Mouse (Mus musculus): ENCODE results near the gene Ttc23. TPM values are rescaled to one million over a fixed set of nuclear protein-coding genes. Genes with fewer than 3 reads are reported as not detected.

The Ttc23 gene
- polyA plus RNA-seq, 1 experiment from 2014 or later = 11.7 TPM

DNA sequence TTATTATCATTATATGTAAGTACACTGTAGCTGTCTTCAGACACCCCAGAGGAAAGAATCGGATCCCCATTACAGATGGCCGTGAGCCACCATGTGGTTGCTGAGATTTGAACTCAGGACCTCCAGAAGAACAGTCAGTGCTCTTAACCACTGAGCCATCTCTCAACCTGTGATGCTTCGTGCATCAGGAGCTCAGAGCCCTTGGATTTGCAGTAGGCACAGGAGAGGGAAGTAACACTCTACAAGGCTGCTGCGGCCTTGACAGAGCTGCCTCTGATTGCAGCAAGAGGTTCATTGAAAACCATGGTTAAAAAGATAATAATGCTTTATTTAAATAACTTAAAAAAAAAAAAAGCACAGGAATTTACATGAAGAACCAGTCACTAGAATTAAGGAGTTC lies 1.2 kb downstream of the Ttc23 start:
- WGBS = 75% methylated on average over 4 of the region's 4 CpGs
- H3K9me3 ChIP-seq = no peaks in the 10 kb centered on the region
- peak overlapping the region; percentile 50 for H3K4me2 ChIP-seq
- no peak overlapping the region for H3K27ac ChIP-seq (replicated peaks)
- H3K36me3 ChIP-seq = no peaks in the 10 kb centered on the region
- ATAC-seq (ENCODE audit: low read depth) = no peak
- peaks cover 51% of the 10 kb centered on the region for H3K4me1 ChIP-seq (replicated peaks)
- H3K9ac ChIP-seq = no peak overlapping the region
- H3K4me3 ChIP-seq = peak overlapping the region; percentile 39
- H3K27me3 ChIP-seq = no peaks in the 10 kb centered on the region

DNA sequence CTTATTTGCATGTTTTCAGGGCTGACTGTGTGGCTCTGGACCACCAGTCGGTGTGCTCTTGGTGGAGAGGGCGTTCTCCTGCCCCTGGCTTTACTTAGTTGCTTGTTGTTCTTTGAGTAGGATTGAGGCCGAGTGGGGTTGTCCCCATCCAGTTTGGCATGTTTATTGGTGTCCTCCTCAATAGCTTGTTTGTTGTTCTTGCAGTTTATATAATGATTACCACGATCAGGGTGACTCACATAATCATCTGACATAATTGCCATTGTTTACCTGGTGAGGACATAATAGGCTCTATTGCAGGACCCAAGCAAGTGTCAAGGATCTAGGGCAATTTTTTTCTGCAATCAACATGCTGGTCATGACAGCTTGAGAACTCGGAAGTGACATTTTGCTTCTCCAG lies 5.0 kb downstream of the Ttc23 start:
- no peak overlapping the region for H3K4me3 ChIP-seq
- H3K9me3 ChIP-seq = no peaks in the 10 kb centered on the region
- WGBS = 38% methylated on average over 5 of the region's 5 CpGs
- no peak overlapping the region for H3K27ac ChIP-seq (replicated peaks)
- ATAC-seq (ENCODE audit: low read depth) = no peak
- no peak overlapping the region for H3K4me2 ChIP-seq
- H3K4me1 ChIP-seq (replicated peaks) = peaks cover 39% of the 10 kb centered on the region
- H3K9ac ChIP-seq = no peak overlapping the region
- H3K27me3 ChIP-seq = no peaks in the 10 kb centered on the region
- no peaks in the 10 kb centered on the region for H3K36me3 ChIP-seq

DNA sequence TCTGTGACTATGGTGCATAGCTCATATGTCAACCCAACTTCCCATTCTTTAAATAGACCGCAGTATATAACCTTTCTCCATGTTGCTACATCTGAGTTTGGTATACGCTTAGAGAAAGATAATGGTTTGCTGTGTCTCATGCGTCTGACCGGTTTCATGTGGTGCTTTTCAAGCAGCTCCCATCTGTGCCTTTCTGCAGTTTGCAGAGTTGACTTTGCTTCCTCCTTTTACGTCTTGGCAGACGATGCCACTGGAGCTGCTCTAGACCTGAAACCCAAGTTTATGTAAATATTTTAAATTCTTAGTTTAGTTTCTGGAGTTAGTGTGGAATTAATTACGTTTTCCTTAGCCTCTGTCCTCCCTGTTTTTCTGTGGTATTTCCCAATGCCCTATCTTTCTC lies 7.5 kb downstream of the Ttc23 start:
- Histone ChIP-seq H3K9ac (no peak overlapping the region), H3K9me3 (no peaks in the 10 kb centered on the region), H3K4me2 (no peak overlapping the region), H3K27me3 (no peaks in the 10 kb centered on the region), H3K4me3 (no peak overlapping the region), H3K36me3 (no peaks in the 10 kb centered on the region), H3K4me1 (replicated peaks) (peaks cover 25% of the 10 kb centered on the region), H3K27ac (replicated peaks) (no peak overlapping the region)
- no peak for ATAC-seq (ENCODE audit: low read depth)
- 93% methylated on average over 7 of the region's 7 CpGs for WGBS

DNA sequence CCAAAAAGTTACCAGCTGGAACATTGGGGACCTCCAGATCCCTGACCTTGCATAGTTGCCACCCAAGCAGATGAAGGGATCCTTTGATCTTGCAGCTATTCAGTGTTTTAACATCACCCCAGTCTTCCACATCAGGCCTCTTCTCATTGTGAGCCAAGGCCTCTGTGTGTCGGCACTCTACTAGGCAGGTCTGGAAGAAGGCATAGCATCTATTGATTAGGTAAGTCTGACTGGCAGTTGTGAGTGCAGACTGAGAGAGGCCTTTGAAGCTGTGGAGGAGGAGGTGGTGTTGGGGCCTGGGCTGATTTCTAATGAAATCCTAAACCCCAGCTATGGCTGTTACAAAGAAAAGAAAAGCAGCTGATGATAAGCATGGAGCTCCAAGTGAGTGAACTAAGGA lies 8.0 kb downstream of the Ttc23 start:
- no peak overlapping the region for H3K9ac ChIP-seq
- peaks cover 20% of the 10 kb centered on the region; the same call in 1 of the 2 replicates for H3K4me1 ChIP-seq (replicated peaks)
- no peaks in the 10 kb centered on the region for H3K9me3 ChIP-seq
- 16% methylated on average over 1 of the region's 1 CpGs for WGBS
- no peak overlapping the region for H3K4me3 ChIP-seq
- no peaks in the 10 kb centered on the region for H3K36me3 ChIP-seq
- no peaks in the 10 kb centered on the region for H3K27me3 ChIP-seq
- peak overlapping the region; percentile 4; the same call in 1 of the 2 replicates for H3K4me2 ChIP-seq
- no peak for ATAC-seq (ENCODE audit: low read depth)
- no peak overlapping the region for H3K27ac ChIP-seq (replicated peaks)

DNA sequence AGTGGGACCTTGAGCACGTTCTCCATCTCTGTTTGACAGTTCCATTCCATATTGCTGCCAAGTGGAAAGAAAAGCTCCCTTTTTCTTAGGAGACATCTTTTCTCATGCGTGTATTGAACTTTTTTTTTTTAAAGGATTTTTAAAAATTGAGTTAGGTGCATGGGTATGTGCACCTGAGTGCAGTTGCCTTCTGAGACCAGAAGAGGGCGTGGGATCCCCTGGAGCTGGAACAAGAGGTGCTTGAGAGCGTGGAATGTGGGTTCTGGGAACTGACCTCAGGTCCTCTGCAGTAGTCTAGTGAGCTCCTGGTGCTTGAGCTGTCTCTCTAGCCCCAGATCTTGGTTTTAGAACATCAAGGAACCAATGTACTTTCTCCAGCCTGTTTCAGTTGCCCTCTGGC lies 10.9 kb downstream of the Ttc23 start:
- WGBS = 89% methylated on average over 4 of the region's 4 CpGs
- Histone ChIP-seq H3K4me3 (no peak overlapping the region), H3K27ac (replicated peaks) (no peak overlapping the region), H3K9ac (no peak overlapping the region), H3K36me3 (no peaks in the 10 kb centered on the region), H3K27me3 (no peaks in the 10 kb centered on the region), H3K4me1 (replicated peaks) (0 out of 2 replicates have a peak, but pooled peaks cover 8% of the 10 kb centered on the region), H3K9me3 (no peaks in the 10 kb centered on the region), H3K4me2 (no peak overlapping the region)
- ATAC-seq (ENCODE audit: low read depth) = no peak

DNA sequence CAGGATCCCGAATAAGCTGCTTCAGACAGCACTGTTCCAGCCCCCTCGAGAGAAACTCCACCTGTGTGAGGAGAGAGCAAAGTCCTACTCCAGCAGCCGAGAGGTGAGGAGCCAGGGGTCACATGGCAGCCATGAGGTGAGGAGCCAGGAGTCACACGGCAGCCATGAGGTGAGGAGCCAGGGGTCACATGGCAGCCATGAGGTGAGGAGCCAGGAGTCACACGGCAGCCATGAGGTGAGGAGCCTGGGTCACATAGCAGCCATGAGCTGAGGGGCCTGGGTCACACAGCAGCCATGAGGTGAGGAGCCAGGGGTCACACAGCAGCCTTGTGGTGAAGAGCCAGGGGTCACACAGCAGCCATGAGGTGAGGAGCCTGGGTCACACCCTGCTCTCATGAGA lies 15.2 kb downstream of the Ttc23 start:
- Histone ChIP-seq H3K27me3 (no peaks in the 10 kb centered on the region), H3K9me3 (no peaks in the 10 kb centered on the region), H3K36me3 (peaks cover 4% of the 10 kb centered on the region; the same call in 1 of the 2 replicates), H3K4me3 (no peak overlapping the region), H3K4me1 (replicated peaks) (peaks cover 4% of the 10 kb centered on the region; the same call in 1 of the 2 replicates), H3K27ac (replicated peaks) (no peak overlapping the region), H3K9ac (no peak overlapping the region), H3K4me2 (no peak overlapping the region)
- 90% methylated on average over 5 of the region's 5 CpGs for WGBS
- no peak for ATAC-seq (ENCODE audit: low read depth)

DNA sequence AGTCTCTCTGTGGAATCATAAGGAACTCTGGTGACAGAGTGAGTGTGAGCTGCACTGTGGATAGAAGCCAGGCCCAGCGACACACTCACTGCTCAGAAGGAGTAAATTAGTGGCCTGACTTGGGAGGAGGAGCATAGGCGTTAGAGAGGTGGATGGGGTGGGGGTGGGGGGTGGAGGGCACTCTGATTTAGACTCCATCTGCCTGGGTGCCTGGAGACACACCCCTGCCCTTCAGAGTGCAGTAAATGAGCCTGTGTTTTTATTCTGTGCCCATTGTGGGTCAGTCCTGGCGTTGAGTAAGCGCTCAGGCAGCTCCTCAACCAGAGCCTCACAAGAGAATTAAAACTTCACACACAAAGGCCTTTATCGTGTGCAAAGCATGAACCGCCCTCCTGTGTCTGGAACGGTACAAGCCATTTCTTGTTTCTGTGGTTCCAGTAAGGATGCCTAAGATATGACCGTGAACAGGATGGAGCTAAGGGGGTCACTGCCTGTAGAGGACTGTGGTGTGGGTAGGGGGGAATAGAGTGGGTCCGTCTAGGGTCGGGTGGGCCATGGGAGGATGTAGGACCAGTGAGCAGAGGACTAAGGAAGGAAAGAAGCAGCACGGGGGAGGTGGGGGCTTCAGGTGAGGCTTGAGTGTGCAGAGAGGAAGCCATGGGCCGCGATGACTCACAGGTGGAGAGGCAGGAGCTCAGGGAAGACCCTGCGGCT lies 16.9 kb downstream of the Ttc23 start:
- Histone ChIP-seq H3K4me1 (replicated peaks) (peaks cover 4% of the 10 kb centered on the region; the same call in 1 of the 2 replicates), H3K36me3 (peaks cover 4% of the 10 kb centered on the region; the same call in 1 of the 2 replicates), H3K9me3 (no peaks in the 10 kb centered on the region), H3K27ac (replicated peaks) (no peak overlapping the region; the same call in 1 of the 2 replicates), H3K4me3 (no peak overlapping the region), H3K4me2 (no peak overlapping the region), H3K9ac (no peak overlapping the region), H3K27me3 (no peaks in the 10 kb centered on the region)
- no peak for ATAC-seq (ENCODE audit: low read depth)
- WGBS = 70% methylated on average over 14 of the region's 14 CpGs

DNA sequence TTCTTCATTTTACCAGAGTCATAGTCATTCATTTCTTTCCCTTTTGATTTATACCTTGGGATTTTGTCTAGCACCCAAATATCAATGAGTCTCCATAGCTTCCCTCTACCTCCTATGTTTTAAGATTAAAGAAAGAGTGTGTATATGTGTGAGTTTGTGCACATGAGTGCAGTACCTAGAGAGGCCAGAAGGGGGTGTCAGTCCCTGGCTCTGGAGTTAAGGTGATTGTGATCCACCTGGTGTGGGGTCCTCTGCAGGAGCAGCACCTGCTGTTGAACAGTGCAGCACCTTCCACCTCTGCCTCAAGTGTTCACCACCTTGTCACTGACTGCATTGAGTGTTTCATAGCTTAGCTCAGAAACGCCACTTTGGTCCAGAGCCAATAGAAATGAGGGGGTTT lies 23.8 kb downstream of the Ttc23 start:
- no peaks in the 10 kb centered on the region for H3K9me3 ChIP-seq
- no peaks in the 10 kb centered on the region for H3K4me1 ChIP-seq (replicated peaks)
- H3K4me2 ChIP-seq = no peak overlapping the region
- H3K4me3 ChIP-seq = no peak overlapping the region
- no peaks in the 10 kb centered on the region for H3K27me3 ChIP-seq
- 92% methylated on average over 1 of the region's 1 CpGs for WGBS
- no peak overlapping the region for H3K27ac ChIP-seq (replicated peaks)
- H3K9ac ChIP-seq = no peak overlapping the region
- peaks cover 13% of the 10 kb centered on the region; the same call in 1 of the 2 replicates for H3K36me3 ChIP-seq
- no peak for ATAC-seq (ENCODE audit: low read depth)

DNA sequence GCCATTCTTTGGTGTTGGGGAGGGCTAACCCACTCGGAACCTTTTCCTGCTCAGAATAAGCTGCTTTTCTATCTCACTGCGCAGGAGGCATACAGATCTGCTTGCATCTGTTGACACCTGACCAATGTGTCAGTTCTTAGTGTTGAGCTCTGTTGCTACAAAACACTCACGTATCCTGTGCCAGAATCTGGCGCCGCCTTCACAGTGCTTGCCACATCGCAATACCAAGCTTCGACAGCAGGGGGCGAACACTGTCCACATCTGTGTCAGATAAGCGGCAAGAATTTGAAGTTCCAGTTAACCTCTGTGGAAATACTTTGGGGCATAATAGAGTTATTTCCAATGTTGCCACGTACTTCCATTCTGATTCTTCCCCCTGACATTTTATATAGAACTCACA lies 25.4 kb downstream of the Ttc23 start:
- 11% methylated on average over 10 of the region's 10 CpGs for WGBS
- no peak overlapping the region for H3K9ac ChIP-seq
- no peak overlapping the region for H3K4me2 ChIP-seq
- H3K27ac ChIP-seq (replicated peaks) = no peak overlapping the region
- H3K27me3 ChIP-seq = no peaks in the 10 kb centered on the region
- H3K36me3 ChIP-seq = peaks cover 13% of the 10 kb centered on the region; the same call in 1 of the 2 replicates
- no peaks in the 10 kb centered on the region for H3K9me3 ChIP-seq
- H3K4me3 ChIP-seq = no peak overlapping the region
- 0 out of 2 replicates have a peak, but pooled peaks have one; percentile 50 for ATAC-seq (ENCODE audit: low read depth)
- no peaks in the 10 kb centered on the region for H3K4me1 ChIP-seq (replicated peaks)

DNA sequence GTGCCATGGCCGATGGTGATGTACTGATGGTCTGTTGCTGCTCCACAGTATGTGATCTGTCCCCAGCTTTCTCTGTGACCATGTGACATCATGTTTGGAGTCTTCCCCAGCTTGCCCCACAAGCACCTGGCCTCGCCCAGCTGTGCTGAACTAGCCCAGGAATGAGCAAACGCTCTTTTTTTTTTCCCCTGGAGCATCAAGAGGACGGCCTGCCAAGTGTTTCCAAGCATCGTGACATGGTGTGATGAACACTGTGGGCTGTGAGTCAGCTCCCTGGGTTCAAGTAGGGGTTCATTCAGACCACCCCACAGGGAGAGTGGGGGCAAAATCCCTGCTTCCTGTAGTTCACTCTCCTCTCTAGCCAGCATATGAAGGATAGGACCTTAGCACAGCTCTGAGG lies 26.4 kb downstream of the Ttc23 start:
- Histone ChIP-seq H3K27ac (replicated peaks) (no peak overlapping the region), H3K9me3 (no peaks in the 10 kb centered on the region), H3K4me1 (replicated peaks) (no peaks in the 10 kb centered on the region), H3K4me2 (no peak overlapping the region), H3K9ac (no peak overlapping the region), H3K36me3 (peaks cover 13% of the 10 kb centered on the region; the same call in 1 of the 2 replicates), H3K4me3 (no peak overlapping the region), H3K27me3 (no peaks in the 10 kb centered on the region)
- no peak for ATAC-seq (ENCODE audit: low read depth)
- 90% methylated on average over 5 of the region's 5 CpGs for WGBS

DNA sequence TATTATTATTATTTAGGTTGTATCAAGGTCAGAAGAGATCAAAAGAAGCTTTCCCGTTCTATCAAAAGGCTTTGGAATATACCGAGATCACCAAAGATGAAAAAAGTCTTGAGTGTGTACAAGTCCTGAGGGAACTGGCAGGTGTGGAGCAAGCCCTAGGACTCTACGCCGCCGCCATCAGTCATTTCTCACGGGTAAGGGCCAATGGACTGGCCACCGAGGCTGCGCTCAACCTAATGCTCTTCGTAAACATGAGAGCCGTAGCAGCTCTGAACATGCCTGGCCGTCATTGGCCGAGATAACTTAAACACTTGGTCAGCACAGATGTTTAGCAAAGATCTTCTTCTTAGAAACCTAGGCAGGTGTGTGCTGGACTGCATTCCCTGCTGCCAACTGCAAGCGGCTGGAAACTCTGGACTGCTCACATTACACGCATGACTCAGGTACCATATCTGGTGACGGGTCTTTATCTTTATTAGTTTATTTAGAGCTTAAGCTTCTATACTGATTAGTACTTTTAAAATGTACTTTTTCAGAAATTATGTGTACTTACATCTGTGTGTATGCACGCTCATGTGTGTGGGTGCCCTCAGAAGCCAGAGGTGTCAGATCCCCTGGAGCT lies 31.8 kb downstream of the Ttc23 start:
- WGBS = 95% methylated on average over 16 of the region's 16 CpGs
- no peak overlapping the region for H3K27ac ChIP-seq (replicated peaks)
- no peak for ATAC-seq (ENCODE audit: low read depth)
- H3K9me3 ChIP-seq = no peaks in the 10 kb centered on the region
- no peaks in the 10 kb centered on the region for H3K4me1 ChIP-seq (replicated peaks)
- H3K36me3 ChIP-seq = no peaks in the 10 kb centered on the region; the same call in 1 of the 2 replicates
- no peak overlapping the region for H3K9ac ChIP-seq
- no peak overlapping the region for H3K4me3 ChIP-seq
- H3K27me3 ChIP-seq = no peaks in the 10 kb centered on the region
- H3K4me2 ChIP-seq = no peak overlapping the region

DNA sequence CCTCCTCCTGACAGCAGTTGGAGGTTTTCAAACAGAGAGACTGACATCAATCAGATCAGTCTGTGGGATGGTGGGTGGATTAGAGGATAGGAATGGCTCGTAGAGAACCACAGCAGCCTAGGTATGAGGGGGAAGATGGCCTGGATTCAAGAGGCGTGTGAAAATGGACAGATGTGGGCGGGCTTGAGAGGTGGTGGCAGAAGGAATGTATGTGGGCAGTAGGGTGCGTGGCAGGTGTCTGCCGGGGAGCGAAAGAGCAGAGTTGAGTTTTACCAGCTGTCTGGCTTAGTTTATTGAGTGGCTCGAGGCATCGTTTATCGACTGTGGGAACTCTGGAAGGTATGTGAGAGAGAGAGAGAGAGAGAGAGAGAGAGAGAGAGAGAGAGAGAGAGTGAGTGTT lies 33.9 kb downstream of the Ttc23 start:
- Histone ChIP-seq H3K4me1 (replicated peaks) (no peaks in the 10 kb centered on the region), H3K4me2 (no peak overlapping the region), H3K36me3 (peaks cover 9% of the 10 kb centered on the region; the same call in 1 of the 2 replicates), H3K27me3 (no peaks in the 10 kb centered on the region), H3K9ac (no peak overlapping the region), H3K27ac (replicated peaks) (no peak overlapping the region), H3K9me3 (no peaks in the 10 kb centered on the region), H3K4me3 (no peak overlapping the region)
- ATAC-seq (ENCODE audit: low read depth) = no peak
- 75% methylated on average over 9 of the region's 9 CpGs for WGBS
